Mouse (Mus musculus): ENCODE measurements at regions not wholly inside any gene's neighbourhood (a gene's known extent, or its start where the extent isn't known, plus 50 kb on each side); places are given as distances from the start of the nearest gene placed in this dataset.

DNA sequence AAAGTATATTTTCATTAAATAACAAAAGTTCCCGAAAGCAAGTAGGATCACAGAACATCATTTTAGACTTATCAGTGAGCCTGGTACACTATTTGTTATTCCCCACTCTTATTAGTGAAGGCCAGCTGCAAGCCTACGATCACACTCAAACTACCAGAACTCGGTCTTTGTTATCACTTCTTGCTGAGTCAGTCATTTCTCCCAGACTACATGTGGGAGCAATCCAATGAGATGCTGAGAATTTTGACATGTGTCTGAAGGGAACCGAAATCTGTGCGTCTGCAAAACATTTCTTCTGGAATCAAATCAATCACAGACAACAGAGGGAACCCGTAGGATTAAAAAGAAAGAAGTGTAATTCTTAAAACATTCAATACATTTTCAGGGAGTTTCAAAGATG is 1100.5 kb upstream of the Fbxo33 start:
- TF ChIP-seq ZNF384 (IDR thresholded peaks at IDR 0.05; ENCODE audit: low read depth, low read length) (no peak), MAFK (IDR thresholded peaks at IDR 0.05; ENCODE audit: insufficient read depth, low read depth, low read length) (peak; percentile 61; the same call in 1 of the 2 replicates), ZC3H11A (IDR thresholded peaks at IDR 0.05; ENCODE audit: borderline replicate concordance, low read depth, low read length) (no peak)

Data from ES-E14 (cell line).